Mouse (Mus musculus) liver, adult 10 weeks (tissue): Measurements from ENCODE around the gene Serpinb6b. TPM values are rescaled to one million over a fixed set of nuclear protein-coding genes. Genes with fewer than 3 reads are reported as not detected.

Experiments used
- polyA plus RNA-seq: library from polyadenylated mRNA; stranded (reverse); fragments of 350-450 nt; fragmentation: Illumina TruSeq; extraction: RNeasy Lipid Tissue Mini Kit (QIAGEN cat#74804); gene quantifications from one replicate; pipeline ENCODE4 v1.2.3, GENCODE M21; 2014; ENCODE audit warnings: low read depth, low replicate concordance

The Serpinb6b gene
- polyA plus RNA-seq, result 6.1 TPM

GRCm38 (mm10) chr13:32964989-32965811 is at the start of gene Serpinb6b:
TSS of gene Serpinb6b (plus strand) at chr13:32965209.

GRCm38 (mm10) chr13:33002950-33003349 is 37.9 kb downstream of the Serpinb6b start, which contains the start of gene Serpinb9:
TSS of gene Serpinb9 (plus strand) at chr13:33003250.

GRCm38 (mm10) chr13:33027244-33027643 is 62.2 kb downstream of the Serpinb6b start, which contains the start of gene Serpinb9b:
TSS of gene Serpinb9b (plus strand) at chr13:33027416.

Other genes with a start within 250 kb of the Serpinb6b start
- not detected for gene Mylk4, start 181.3 kb upstream of the Serpinb6b start, polyA plus RNA-seq
- 27.2 TPM for gene Wrnip1, start 163.2 kb upstream of the Serpinb6b start, polyA plus RNA-seq
- gene D930007J09Rik, start 162.4 kb upstream of the Serpinb6b start, polyA plus RNA-seq, result not detected
- 48.7 TPM for gene Serpinb1a, start 114.0 kb upstream of the Serpinb6b start, polyA plus RNA-seq
- 0.48 TPM for gene Serpinb1c, start 67.0 kb upstream of the Serpinb6b start, polyA plus RNA-seq
- 22.4 TPM for gene Serpinb9, start 38.0 kb downstream of the Serpinb6b start, polyA plus RNA-seq
- not detected for gene Serpinb9b, start 62.2 kb downstream of the Serpinb6b start, polyA plus RNA-seq
- not detected for gene Serpinb1b, start 113.4 kb downstream of the Serpinb6b start, polyA plus RNA-seq
- gene Serpinb9c, start 194.5 kb downstream of the Serpinb6b start, polyA plus RNA-seq, result not detected
- gene Serpinb9d, start 227.8 kb downstream of the Serpinb6b start, polyA plus RNA-seq, result not detected